Mouse (Mus musculus) kidney, adult 8-10 months (tissue): ENCODE results near the gene Tmem200a.

Experiments used
- DNase-seq, 2 experiments: peaks; one replicate each; pipeline ENCODE4 v3.0.0; 2022

The Tmem200a gene

DNA sequence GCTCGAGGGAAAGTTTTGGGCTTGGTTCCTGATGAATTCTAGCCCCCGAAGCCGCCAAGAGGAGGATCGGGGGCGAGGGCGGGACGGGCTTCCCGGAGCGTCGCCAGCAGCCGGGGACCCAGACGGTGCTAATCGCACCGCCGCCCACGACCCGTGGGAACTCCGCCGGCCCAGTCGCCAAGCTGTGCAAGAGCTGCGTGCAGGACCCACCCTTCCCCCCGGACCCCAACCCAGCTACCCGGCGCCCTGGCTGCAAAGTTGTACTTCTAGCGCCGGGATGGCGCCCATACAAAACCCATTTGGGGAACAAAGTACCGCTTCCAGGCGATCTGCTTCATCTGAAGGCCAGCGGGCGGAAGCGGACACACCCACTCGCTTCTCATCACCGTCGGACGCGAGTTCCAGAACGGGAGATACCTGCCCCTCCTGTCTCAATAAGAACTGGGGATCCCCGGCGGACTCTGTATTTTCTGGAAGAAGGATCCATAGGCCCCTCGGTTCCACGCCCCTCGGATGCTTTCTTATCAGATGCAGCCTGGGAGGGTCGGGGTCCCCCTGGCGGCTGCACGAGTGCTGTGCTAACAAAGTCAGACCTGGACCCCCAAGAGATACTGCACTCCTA, at the start of gene Tmem200a:
Tmem200a (minus strand) TSS at position 532 of the 622 bp plus-strand sequence.
- DNase-seq, result peak in 1 of 2 experiments; percentile 5

DNA sequence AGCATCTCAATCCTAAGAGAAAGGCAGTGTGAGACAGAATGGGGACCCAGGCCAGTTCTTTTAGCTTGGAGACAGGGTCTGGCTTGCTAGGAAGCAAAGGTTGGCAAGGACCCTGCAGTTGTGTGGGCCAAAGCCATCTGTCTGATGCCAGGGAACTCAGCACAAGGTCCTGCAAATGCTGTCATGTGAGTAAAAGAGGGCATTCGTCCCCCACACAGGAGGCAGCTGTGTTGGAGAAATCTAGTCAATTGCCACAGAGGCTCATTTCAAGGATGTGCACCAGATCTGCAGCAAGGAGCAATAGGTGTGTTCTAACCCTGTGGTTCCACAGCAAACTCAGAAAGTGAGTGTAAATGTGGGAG, 41.0 kb upstream of the Tmem200a start:
- no peak for DNase-seq

DNA sequence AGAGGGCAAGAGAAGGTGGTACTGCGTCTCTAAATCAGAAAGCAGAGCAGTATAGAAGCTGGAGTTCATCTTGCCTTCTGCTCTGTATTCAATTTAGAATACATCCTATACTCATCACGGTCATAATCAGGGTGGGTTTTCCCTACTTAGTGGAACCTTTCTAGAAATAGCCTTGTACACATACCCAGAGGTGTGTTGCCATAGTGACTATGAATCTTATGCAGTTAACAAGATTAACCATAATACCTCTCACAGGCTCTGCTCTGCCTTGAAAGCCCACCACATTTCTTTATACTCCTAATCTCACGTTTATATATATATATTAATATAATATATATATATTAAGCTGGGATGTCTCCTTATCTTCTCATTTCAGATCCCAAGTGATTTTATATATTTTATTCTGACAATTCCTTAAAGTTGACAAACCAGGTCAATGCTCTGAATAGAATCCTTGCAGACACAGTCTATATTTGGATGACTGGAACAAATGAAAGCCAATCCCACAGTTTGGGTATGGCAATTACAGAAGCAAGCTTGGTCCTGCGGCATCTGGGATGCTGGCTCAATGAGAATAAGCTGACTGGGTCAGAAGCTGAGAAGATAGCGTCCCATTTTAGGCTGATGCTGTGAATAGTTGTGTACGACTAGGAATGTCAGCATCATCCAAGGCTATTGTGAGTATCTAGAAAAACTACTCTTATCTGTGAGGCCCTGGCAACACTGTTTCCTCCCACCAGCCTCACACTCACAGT, 40.4 kb upstream of the Tmem200a start:
- DNase-seq, result no peak

DNA sequence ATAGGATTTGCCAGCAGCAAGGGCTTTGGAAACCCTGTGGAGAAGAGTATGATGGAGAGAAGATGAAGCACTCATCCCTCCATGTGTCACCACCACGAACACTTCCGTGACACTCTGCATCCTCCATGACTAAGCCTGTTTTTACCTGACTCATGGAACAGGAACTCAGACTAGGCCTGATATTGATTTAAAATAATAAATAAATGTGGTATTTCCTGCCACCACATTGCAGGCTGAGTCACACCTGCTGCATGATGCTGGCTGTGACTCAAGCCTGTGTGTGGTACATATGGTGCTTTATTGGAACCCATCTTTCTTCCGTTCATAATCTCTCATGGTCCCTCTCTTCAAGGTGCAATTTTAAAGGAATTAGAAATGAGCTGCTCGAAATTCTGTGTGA, 35.6 kb upstream of the Tmem200a start:
- DNase-seq, result no peak

DNA sequence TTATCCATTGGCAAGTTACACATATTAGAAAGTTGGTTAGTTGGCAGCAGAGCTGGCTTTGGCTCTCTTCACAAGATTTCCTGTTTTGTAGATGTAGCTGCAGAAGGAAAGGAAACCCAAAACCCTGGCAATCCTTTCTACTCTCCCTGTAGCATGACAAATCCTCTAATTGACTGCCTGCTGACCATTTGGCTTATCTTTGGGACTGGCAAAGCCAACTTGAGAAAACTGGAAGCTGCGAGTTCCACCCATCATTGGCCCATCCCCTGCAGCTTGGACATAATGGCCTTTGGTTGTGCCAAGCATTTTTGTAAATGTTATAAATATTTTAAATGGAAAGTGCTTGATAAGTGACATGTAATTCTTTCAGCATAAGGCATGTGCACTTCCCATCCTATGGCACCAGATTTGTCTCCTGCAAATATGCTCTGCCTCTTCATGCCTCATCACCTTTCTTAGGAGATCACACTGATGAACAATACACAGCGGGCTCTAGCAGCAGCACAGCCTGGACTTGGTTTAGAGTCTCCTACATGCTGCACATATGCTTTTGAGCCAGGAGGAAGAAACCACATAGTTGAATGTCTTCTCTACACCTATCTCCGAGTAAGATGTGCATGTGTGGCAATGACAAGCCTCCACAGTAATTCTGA, 24.6 kb upstream of the Tmem200a start:
- DNase-seq, result no peak

DNA sequence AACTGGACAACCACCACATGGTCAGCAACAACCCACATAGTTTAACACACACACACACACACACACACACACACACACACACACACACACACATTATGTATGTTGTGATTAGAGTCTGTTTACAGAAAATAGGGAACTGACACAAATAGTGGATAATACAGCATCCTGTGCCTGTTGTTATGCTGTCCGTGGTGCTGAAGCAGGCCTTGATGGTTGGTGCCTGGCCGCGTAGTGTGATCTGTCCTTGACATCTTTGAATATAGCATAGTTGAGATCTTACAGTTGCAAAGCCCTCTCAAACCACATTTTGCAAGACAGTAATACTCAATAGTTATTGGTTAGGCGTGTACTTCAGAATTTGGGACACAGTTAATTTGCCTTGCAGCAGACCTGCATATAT, 3.2 kb upstream of the Tmem200a start:
- DNase-seq, result no peak

DNA sequence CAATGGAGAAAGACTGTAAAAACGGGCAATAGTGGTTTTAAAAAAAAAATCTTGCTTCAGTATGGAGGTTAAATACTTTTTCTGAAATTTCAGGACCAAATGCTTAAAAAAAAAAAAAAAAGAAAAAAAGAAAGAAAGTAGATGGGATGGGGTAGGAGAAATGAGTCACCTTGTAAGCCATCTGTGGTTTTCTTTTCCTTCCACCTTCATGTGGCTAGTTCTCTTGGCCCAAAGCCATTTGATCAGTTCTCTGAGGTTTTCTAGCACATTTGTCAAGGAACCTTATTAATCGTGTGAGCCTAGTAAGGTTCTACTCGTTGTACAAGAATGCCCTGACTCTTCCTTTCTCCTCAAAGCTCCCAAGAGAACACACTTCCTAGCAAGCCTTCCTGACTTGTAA, 826 bp upstream of the Tmem200a start:
- no peak for DNase-seq

DNA sequence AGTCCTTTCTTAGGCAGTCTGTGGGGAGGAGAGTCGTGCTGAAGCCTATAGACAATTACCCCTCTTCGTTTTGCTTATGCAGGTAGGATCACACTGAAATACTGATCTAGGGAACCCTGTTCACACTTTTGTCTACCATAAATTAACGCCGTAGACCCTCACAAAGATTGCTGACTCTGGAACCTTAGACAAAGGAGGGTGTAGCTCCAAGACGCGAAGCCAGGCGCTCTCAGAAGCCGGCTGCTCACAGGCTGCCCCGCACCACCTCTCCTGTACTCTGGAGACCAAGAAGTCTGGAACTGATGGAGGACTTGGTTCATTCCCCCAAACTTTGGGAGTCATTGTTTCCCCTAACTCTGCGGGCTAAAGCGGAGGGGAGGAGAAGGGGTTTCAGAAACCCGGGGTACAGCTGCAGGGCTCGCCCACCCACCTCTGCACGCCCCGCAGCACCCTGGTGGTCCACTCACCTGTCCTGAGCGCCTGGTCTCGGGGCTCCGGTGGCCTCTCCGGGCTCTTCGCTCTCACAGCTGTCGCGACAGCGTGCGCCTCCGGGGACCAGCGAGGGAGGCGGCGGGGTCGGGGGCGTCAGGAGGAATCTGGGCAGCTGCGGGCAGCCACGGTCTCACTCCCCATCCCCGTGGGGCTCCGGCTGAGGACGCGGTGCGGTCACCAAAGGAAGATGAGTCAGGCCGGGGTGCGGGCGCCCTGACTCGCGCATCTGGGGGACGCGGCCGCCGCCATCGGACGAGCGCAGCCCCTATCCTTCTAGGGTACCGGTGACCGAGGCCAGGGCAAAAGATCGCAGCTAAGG, 976 bp downstream of the Tmem200a start, which contains the start of gene Gm9767:
Gm9767 (plus strand) TSS at position 585 of the 811 bp plus-strand sequence.
- DNase-seq, result no peak

DNA sequence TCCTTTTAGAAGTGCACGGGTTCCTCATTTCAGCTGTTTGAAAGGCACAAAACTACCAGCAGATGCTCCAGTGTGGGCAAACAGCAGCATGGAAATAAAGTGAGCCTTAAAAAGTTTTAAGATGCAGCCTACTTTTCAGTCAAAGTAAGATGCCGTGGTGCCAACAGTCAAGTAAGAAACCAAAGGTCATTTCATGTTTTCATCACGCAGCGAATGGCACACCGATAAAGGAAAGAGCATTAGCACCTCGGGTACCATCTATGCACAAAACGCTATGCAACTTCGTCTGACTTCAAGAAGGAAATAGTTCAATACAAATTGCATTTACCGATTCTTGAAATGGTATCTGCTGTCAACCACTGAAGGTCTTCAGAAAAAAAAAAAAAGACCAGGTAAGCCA, 1.9 kb downstream of the Tmem200a start:
- DNase-seq, result no peak

DNA sequence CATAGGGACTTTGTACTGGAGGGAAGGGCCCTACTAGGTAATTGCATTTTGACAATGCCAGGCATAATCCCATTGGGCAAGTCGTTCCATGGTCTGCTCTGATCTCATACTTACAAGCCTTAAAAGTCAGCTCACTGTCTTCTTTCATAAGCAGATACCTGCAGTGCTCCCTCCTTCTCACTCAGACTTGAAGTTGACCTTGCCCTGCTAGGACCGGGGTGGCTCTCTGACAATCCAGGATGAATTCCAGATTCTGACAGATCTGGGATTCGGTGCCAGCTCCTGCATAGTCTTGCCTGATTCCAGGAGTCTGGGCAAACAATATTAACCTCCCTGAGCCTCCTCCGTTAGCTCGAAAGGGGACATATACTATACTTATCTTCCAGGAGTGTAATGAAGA, 6.9 kb downstream of the Tmem200a start:
- DNase-seq, result no peak

DNA sequence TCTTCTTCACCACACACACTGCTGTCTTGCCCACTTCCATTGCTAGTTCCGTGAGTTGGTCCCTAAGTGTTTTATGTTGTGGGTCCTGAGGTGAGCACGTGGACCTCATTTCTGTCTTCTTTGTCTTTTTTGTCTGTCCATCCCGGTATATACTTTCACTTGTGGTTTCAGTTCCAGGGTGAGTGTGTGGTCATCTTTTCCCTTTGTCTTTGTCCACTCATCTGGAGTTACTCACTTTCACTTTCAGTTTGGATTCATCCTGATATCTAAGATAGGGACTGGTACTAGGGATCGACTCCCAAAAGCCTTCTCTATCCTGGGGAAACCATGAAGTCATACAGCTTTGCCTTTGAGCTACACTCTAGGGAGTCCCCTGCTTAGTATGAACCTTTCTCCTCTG, 15.8 kb downstream of the Tmem200a start:
- no peak for DNase-seq

DNA sequence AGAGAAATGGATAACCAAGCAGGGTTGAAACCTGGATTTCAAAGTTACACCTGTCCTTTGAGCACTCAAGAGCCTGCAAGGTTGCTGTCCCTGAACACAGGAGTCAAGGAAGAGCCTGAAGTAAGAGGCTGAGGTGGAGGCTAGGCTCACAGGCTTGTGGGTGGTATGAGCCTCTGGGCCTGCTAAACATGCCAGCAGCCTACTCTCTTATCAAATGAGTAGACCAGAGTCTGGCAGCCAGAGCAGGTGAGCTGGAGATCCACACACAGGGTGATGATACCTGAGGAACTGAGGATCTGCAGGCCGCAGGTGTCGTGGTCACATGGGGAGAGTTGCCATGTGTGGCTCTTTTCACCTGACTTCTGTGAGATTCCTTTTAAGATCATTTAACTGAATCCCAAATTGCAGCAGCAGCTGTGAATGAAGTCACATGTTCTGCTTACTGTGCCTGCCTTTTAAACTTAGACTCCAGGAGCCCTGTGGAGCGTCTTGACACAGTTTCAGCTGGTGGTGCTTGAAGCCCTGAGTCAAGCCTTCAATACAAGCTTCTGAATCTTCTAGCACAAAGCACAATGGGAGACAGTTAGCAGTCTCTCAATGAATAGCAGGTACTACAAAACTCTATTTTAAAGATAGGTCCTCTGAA, 19.1 kb downstream of the Tmem200a start:
- DNase-seq, result no peak

DNA sequence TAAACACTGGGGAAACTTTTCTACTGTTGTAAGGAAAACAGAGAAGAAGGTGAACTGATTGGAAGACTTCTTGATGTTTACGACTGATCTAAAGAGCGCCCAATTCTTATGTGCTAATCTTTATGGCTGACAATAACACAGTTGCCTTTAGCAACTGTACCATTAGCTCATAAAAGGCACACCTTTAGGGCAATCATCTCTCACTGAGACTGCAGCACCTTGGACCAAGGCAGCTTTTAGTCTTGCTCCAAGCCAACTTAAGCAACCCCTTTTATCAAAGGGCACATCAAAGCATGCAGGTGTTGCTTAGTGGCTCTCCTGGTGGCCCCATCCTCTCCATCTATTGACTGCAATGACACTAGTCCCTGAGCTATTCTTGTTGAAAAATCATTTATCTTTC, 27.7 kb downstream of the Tmem200a start:
- no peak for DNase-seq

DNA sequence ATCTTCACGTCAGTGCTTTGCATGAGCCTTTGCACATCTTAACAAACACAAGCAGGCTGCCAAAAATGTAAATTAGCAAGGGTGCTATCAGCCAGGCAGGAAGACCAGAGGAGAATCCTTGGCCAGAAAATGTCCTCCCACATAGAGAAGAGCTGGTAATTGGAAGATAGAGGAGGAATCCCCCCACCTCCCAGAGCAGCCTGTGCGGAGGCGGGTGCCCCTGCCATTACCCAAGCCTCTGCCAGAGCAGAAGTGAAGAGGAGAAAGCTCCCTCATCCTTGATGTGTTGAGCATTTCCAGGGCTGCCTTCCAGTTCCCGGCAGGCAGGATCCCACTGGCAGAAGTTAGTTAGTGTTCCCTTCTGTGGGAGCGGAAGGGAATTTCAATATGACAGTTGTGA, 43.9 kb downstream of the Tmem200a start:
- no peak for DNase-seq

DNA sequence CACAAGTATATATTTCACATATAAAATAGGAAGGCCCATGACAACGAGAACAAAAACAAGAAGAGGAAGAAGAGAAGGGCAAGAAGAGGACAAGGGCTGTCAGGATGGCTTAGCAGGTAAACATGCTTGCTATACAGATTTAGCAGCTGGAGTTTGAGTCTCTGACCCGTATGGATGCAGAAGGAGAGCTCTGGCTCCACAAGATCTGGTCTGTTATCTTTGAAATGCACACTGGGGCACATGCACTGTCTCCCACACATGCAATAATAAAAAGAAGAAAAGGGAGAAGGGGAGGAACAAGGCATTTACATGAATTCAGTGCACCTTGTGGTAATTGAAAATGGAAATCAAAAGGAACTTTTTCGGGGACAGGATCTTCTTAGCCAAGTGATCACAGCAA, 60.1 kb downstream of the Tmem200a start:
- no peak for DNase-seq

DNA sequence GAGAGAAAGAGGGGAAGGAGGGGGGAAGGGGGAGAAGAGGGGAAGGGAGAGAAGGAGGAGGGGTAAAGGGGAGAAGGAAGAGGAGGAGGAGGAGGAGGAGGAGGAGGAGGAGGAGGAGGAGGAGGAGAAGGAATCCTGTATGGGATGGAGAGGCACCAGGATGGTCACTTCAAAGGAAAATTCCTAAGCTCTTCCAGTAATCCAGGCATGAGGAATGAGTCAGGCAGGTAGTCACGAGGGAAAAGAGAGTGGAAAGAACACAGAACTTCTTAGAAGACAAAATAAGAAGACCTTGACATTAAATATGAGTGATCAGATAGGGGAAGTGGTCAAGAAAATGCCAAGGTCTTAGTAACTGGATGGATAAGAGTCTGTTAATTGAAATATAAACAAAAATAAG, 64.6 kb downstream of the Tmem200a start:
- DNase-seq, result no peak

DNA sequence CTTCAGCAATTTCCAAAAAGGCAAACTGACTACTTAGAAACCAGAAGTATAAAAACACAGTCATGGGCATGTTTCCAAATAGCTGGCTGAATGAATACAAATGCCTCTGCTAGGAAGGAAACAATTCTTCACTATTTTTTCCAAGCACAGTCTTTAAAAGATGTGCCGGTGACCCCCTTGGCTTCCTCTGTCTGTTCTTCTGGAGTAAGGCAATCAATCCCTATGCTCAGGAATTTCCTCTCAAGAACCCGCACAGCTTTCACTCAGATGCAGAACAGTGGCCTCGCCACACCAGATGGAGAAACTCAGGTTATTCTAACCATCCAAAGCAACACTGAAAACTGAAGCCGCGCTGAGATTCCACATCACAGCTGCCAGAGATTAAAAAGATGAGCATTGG, 69.9 kb downstream of the Tmem200a start:
- DNase-seq, result peak; percentile 2 to 4

DNA sequence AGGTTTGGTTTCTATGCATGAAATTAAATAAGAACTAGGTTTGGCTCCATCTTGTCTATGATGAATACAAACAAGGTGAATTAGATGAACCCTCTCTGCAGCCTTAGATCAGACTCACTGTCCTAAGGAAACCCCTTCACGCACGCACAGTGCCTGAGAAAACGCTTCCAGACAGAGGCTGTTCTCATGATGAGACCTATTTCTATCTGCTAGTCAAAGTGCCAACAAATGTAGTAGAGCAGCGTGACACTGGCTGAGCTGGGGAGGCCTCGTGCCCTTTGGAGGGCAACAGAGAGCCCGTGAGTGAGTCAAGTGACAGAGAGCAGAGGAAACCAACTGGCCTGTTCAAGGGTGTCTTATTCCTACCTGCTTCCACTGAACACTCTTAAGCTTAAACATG, 73.4 kb downstream of the Tmem200a start:
- no peak for DNase-seq

DNA sequence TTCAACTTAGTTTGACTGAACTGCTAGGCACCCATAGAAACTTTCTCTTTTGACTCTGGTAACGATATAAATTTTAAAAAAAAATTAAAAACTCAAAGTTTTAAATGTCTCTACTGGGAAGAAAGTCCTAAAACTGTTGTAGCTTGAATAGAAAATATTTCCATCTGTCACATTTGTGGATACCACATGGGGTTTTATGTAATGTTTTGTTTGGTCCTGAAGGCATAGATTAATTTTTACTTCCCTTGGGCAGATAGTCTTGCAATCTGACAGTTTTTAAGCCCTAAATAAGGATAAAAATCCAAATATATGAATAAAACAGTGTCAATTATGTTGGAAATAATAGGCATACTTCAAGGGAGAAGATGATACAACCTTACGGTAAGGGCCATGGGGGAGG, 78.0 kb downstream of the Tmem200a start:
- no peak for DNase-seq

DNA sequence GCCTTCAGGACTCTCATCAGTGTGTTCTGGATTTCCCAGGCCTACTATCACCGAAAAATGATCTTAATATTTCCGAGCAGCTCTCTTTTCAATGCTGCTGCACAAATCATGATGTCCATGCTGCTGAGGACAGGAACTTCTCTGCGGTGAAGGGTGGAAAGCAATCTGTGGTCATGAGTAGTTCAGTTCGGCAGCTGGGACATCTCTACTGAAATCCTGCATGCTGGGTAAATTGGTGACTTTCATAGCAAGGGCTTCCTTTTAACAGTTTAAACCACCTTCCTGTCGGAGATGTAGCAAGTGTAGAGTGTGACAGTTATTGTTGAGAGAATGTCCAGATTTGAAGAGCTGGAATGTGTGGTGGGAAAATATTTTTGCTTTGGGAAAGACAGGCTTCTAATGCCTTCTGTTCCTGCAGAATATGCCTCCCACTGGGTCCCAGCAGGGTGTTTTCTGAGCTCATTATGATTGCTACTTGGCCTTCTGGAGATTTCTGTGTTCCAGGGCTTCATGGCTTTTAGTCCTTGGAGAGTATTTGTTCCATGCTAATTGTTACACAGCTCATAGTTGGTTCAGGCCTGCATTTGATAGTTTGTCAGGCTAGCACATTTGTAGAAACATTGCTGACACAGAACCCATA, 79.4 kb downstream of the Tmem200a start:
- no peak for DNase-seq

DNA sequence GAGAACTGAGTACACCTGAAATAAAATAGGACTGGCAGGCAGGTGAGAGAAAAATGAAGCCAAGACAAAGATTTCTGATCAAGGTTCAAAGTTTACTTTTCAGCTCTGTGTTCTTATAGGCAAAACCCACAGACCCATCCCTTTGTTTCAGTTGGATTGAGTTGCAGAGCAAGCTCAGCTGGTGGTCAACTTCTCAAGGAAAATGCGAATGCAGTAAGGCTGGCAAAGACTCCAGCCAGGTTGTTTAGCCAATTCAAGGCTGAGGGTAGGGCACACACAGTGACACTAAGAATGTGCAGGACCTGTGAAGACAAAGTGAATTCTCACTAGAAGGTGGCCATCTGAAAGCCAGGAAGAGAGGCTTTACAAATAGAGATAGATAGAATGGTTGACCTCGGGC, 94.8 kb downstream of the Tmem200a start:
- no peak for DNase-seq

DNA sequence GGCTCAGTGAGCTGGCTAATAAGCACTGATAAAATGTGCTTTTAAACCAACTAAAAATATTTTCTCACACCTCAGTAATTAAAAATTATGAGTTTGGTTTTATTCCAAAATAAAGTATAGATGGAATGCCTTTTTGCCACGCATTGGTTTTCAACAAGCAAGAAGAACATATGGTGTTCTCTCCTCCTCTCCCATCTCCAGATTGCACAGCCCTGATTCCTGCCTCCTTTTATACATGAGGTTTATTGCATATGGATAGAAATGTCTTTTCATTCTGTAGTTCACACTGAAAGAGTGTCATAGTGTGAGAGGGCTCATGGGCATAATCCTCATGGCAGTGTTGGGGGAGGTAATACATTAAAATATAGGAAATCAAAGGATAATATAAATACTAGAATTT, 96.2 kb downstream of the Tmem200a start:
- no peak for DNase-seq
